Mouse (Mus musculus): ENCODE data around the gene Rnf121.

DNA sequence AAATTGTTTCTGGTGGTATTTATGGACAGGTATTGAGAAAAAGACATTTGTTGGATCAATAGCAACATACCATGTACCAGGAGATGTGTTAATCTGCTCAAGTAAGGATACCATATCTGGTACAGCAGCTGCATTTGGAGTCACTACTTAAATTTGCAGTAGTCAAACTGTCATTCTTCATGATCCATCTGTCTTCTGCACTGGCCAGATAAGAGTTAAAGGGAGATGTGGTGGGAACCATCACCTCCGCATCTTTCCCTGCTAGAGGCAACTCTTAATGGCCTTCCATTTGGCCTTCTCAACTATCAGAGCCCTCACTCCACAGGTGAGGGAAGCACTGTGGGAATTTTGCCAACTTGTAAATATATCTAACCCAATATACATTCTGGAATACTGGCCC, 58.7 kb downstream of the Rnf121 start:
- TF ChIP-seq CTCF (IDR thresholded peaks at IDR 0.05; ENCODE audit: extremely low read depth, insufficient read depth, insufficient read length, insufficient replicate concordance), result no peak
- no peak for TF ChIP-seq POLR2A (IDR thresholded peaks at IDR 0.05; ENCODE audit: low read depth, low read length)

Data from spleen, adult 2 months (tissue).